Mouse (Mus musculus): ENCODE results near the gene Aftph. TPM values are rescaled to one million over a fixed set of nuclear protein-coding genes. Genes with fewer than 3 reads are reported as not detected.

The Aftph gene
- polyA plus RNA-seq (2014; fragmentation: Nextera tagmentation; extraction: Ambion mirVana): 32.1 and 33.1 TPM in 2 replicates

DNA sequence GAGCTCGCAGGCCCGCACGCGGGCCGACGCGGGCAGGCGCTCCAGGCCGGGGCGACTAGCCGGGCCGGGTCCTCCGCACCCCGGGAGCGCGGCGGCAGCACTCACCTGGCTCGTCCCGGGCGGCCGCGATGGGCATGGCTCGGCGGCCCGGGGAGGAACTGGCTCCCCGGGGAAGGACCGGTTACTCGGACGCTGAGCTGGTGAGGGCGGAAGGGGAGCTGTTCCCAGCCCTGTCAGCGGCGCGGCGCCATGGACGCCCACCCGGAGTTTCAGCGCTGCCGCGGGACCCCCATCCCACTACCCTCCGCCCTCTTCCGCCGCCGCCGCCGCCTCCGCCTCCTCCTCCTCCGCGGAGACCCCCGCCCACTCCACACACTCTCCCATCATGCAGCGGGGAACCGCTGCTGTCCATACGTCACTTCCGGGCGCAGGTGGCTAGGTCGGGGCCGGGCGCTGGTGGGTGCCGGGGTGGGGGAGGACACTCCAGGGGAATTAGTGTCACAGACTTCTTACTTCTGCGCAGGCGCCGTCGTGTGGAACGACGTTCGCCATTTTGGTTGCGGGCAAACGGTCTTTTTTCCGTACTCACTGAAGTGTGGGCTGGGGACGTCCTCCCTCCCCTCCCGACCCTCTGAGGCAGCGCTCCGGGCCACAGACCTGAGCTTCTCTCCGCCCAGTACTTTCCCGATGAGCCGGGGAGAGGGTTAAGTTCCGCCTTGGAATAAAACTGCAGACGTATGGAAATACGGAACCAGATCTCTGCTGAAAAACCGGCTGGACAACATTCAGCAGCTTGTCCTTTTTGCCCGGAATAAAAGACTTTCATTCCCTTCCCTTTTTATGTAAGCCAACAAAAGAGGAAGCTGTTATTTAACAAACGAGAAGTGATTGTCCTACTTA is at the start of gene Aftph:
TSS of gene Aftph (minus strand) at position 389 of the 900 bp plus-strand sequence.
- ATAC-seq (ENCODE audit: low FRiP score) (peak; percentile 99), DNase-seq (ENCODE audit: low spot score, missing footprints) (peak; percentile 99)
- Histone ChIP-seq H3K9me3 (ENCODE audit: control insufficient read depth, low read length) (no peaks in the 10 kb centered on the region), H3K36me3 (ENCODE audit: control insufficient read depth, insufficient read depth, low read length) (no peaks in the 10 kb centered on the region), H3K4me2 (peak within 1 kb of the TSS; percentile 77), H3K4me1 (ENCODE audit: control insufficient read depth, insufficient read depth, low read length) (peaks cover 4% of the 10 kb centered on the region; the same call in 1 of the 2 replicates), H3K27ac (ENCODE audit: low read depth, low read length) (peak within 1 kb of the TSS; percentile 95), H3K9ac (ENCODE audit: low read length) (peak within 1 kb of the TSS; percentile 87), H3K27me3 (ENCODE audit: control insufficient read depth, insufficient read depth, low read length) (no peaks in the 10 kb centered on the region), H3K4me3 (ENCODE audit: low read depth, low read length) (peak within 1 kb of the TSS; percentile 97)
- WGBS: under 1% methylated on average over 49 of the region's 81 CpGs

DNA sequence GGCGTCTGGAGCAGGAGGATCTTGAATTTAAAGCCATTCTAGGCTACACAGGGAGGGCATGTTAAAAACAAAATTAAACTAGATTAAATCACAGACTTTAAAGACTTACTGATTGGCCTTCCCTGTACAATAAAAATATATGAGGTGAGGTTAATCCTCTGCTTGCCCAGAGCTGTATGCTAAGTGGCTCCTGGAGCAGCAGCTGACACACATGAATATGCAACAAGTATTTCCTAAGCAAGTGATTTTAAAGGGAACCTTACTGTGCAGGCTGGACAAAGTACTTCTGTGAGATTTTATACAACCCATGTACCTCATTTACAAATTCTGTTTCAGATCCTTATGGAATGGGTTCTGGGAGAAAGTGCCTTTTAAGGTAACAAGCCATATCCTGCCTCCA is 47.6 kb upstream of the Aftph start:
- Histone ChIP-seq H3K9me3 (ENCODE audit: control insufficient read depth, low read length) (no peaks in the 10 kb centered on the region; the same call in 1 of the 2 replicates), H3K4me2 (no peak overlapping the region), H3K27me3 (ENCODE audit: control insufficient read depth, insufficient read depth, low read length) (no peaks in the 10 kb centered on the region), H3K27ac (ENCODE audit: low read depth, low read length) (no peak overlapping the region), H3K36me3 (ENCODE audit: control insufficient read depth, insufficient read depth, low read length) (no peaks in the 10 kb centered on the region), H3K4me1 (ENCODE audit: control insufficient read depth, insufficient read depth, low read length) (peaks cover 2% of the 10 kb centered on the region; the same call in 1 of the 2 replicates), H3K9ac (ENCODE audit: low read length) (no peak overlapping the region), H3K4me3 (ENCODE audit: low read depth, low read length) (no peak overlapping the region)
- ATAC-seq (ENCODE audit: low FRiP score) (peak; percentile 50; the same call in 1 of the 2 replicates), DNase-seq (ENCODE audit: low spot score, missing footprints) (peak; percentile 79)
- 72% methylated on average over 1 of the region's 1 CpGs for WGBS

DNA sequence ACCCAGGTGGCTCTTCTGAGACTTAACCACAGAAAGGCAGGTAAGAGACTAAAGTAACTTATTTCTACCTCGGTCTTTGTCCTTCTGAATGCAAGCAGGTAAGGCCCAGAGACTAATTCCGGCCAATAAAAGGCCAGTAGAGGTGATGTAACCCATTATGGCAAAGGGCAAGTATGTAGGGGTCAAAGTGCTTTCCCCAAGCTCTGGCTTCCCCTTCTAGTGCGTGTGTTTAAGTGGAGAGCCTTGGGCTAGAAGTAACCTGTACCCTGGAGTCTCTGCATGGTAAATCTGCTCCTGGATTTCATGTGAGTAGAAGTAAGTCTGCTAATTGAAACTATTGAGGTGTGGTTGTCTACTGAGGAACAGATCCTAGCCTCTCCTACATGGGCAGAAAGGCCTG is 46.7 kb upstream of the Aftph start:
- H3K27ac ChIP-seq (ENCODE audit: low read depth, low read length): no peak overlapping the region
- ATAC-seq (ENCODE audit: low FRiP score): no peak
- no peak overlapping the region for H3K4me3 ChIP-seq (ENCODE audit: low read depth, low read length)
- WGBS: 81% methylated on average over 3 of the region's 3 CpGs
- H3K36me3 ChIP-seq (ENCODE audit: control insufficient read depth, insufficient read depth, low read length): no peaks in the 10 kb centered on the region
- DNase-seq (ENCODE audit: low spot score, missing footprints): peak; percentile 78
- H3K9me3 ChIP-seq (ENCODE audit: control insufficient read depth, low read length): no peaks in the 10 kb centered on the region; the same call in 1 of the 2 replicates
- no peaks in the 10 kb centered on the region for H3K27me3 ChIP-seq (ENCODE audit: control insufficient read depth, insufficient read depth, low read length)
- H3K9ac ChIP-seq (ENCODE audit: low read length): no peak overlapping the region
- H3K4me2 ChIP-seq: no peak overlapping the region
- H3K4me1 ChIP-seq (ENCODE audit: control insufficient read depth, insufficient read depth, low read length): peaks cover 2% of the 10 kb centered on the region; the same call in 1 of the 2 replicates

DNA sequence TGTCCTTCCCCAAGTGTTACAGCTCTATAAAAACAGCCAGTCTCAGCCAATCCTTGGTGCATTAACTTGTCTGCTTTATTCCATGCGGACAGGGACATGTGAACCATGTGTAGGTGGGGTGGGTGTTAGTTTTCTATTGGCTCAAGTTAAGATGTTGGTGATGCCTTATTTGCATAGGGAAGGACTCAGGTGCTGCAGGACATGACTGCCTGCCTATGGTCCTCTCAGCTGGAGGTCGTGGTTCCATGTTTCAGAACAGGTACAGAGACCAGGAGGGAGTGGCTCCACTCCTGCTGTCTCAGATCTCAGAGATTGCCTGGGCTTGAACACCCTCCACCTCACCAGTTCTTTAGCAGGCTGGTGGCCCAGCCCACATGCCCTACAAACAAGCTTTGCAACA is 44.8 kb upstream of the Aftph start:
- Histone ChIP-seq H3K4me2 (no peak overlapping the region), H3K9me3 (ENCODE audit: control insufficient read depth, low read length) (no peaks in the 10 kb centered on the region; the same call in 1 of the 2 replicates), H3K4me1 (ENCODE audit: control insufficient read depth, insufficient read depth, low read length) (peaks cover 2% of the 10 kb centered on the region; the same call in 1 of the 2 replicates), H3K36me3 (ENCODE audit: control insufficient read depth, insufficient read depth, low read length) (no peaks in the 10 kb centered on the region), H3K27ac (ENCODE audit: low read depth, low read length) (no peak overlapping the region), H3K27me3 (ENCODE audit: control insufficient read depth, insufficient read depth, low read length) (no peaks in the 10 kb centered on the region), H3K4me3 (ENCODE audit: low read depth, low read length) (no peak overlapping the region), H3K9ac (ENCODE audit: low read length) (no peak overlapping the region)
- 65% methylated on average over 2 of the region's 2 CpGs for WGBS
- ATAC-seq (ENCODE audit: low FRiP score) (no peak), DNase-seq (ENCODE audit: low spot score, missing footprints) (peak; percentile 70)

DNA sequence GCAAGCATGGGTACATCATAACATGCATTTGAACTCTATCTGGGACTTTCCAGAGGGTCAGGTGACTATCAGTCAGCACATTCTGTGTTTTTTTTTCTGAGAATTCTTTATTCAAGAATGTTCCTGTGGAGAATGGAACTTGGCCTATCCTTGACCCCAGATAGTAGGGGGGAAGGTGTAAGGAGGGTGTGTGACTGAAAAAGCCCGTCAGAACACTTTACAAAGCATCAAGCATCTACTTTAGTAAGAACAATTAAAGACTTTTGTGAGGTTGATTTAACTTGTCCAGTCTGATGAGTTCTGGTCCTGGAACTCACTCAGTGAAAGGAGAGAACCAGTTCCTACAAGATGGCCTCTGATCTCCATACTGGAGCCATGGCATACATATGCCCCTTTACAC is 43.8 kb upstream of the Aftph start:
- no peak overlapping the region for H3K4me2 ChIP-seq
- H3K4me3 ChIP-seq (ENCODE audit: low read depth, low read length): no peak overlapping the region
- no peak overlapping the region for H3K9ac ChIP-seq (ENCODE audit: low read length)
- no peaks in the 10 kb centered on the region for H3K36me3 ChIP-seq (ENCODE audit: control insufficient read depth, insufficient read depth, low read length)
- WGBS: 83% methylated on average over 1 of the region's 1 CpGs
- H3K9me3 ChIP-seq (ENCODE audit: control insufficient read depth, low read length): no peaks in the 10 kb centered on the region; the same call in 1 of the 2 replicates
- no peaks in the 10 kb centered on the region for H3K27me3 ChIP-seq (ENCODE audit: control insufficient read depth, insufficient read depth, low read length)
- no peak overlapping the region for H3K27ac ChIP-seq (ENCODE audit: low read depth, low read length)
- ATAC-seq (ENCODE audit: low FRiP score): no peak
- peaks cover 2% of the 10 kb centered on the region; the same call in 1 of the 2 replicates for H3K4me1 ChIP-seq (ENCODE audit: control insufficient read depth, insufficient read depth, low read length)
- DNase-seq (ENCODE audit: low spot score, missing footprints): peak; percentile 10

DNA sequence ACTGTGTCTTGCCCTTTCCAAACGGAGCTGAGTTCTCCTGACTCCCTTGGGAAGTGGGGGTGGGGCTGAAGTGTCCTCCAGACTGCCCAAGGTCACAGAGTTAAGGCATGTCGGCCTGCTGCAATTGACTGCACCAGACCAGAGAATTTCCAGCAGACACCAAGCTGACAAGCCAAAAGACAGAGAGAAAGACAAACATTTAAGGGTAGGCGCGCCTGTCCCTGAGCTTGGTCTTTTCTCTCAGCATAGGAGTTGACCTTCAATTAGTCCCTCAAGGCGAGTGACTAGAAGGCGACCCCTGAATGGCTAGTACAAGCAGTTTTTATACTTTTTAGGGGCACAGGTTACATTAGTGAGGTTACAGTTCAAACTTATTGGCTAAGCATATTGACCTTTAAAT is 43.4 kb upstream of the Aftph start:
- no peak overlapping the region for H3K4me3 ChIP-seq (ENCODE audit: low read depth, low read length)
- H3K4me2 ChIP-seq: no peak overlapping the region
- H3K4me1 ChIP-seq (ENCODE audit: control insufficient read depth, insufficient read depth, low read length): peaks cover 2% of the 10 kb centered on the region; the same call in 1 of the 2 replicates
- WGBS: 90% methylated on average over 6 of the region's 6 CpGs
- H3K27me3 ChIP-seq (ENCODE audit: control insufficient read depth, insufficient read depth, low read length): no peaks in the 10 kb centered on the region
- DNase-seq (ENCODE audit: low spot score, missing footprints): peak; percentile 56
- no peak overlapping the region for H3K9ac ChIP-seq (ENCODE audit: low read length)
- H3K9me3 ChIP-seq (ENCODE audit: control insufficient read depth, low read length): no peaks in the 10 kb centered on the region; the same call in 1 of the 2 replicates
- no peak for ATAC-seq (ENCODE audit: low FRiP score)
- no peaks in the 10 kb centered on the region for H3K36me3 ChIP-seq (ENCODE audit: control insufficient read depth, insufficient read depth, low read length)
- H3K27ac ChIP-seq (ENCODE audit: low read depth, low read length): no peak overlapping the region

DNA sequence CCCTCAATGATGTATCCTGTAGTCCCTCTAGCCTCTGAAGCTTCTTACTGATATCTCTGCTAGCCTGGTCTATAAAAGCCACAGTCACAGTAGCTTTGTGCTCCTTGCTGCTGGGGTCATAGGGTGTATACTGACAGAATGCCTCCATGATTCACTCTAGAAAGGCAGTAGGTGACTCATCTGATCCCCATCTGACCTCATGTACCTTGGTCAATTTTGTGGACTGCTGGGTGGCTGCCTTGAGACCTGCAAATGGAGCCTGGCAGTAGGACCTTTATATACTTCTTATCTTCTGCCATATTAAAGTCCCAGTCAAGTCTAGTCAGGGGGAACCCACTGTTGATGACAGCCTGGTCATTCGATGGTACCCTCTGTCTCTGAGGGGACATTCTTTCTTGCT is 42.1 kb upstream of the Aftph start:
- H3K4me1 ChIP-seq (ENCODE audit: control insufficient read depth, insufficient read depth, low read length): no peaks in the 10 kb centered on the region
- no peaks in the 10 kb centered on the region for H3K36me3 ChIP-seq (ENCODE audit: control insufficient read depth, insufficient read depth, low read length)
- 92% methylated on average over 1 of the region's 1 CpGs for WGBS
- no peak overlapping the region for H3K9ac ChIP-seq (ENCODE audit: low read length)
- H3K4me3 ChIP-seq (ENCODE audit: low read depth, low read length): no peak overlapping the region
- no peak for DNase-seq (ENCODE audit: low spot score, missing footprints)
- H3K27ac ChIP-seq (ENCODE audit: low read depth, low read length): no peak overlapping the region
- ATAC-seq (ENCODE audit: low FRiP score): no peak
- no peaks in the 10 kb centered on the region for H3K27me3 ChIP-seq (ENCODE audit: control insufficient read depth, insufficient read depth, low read length)
- H3K9me3 ChIP-seq (ENCODE audit: control insufficient read depth, low read length): no peaks in the 10 kb centered on the region; the same call in 1 of the 2 replicates
- H3K4me2 ChIP-seq: no peak overlapping the region

DNA sequence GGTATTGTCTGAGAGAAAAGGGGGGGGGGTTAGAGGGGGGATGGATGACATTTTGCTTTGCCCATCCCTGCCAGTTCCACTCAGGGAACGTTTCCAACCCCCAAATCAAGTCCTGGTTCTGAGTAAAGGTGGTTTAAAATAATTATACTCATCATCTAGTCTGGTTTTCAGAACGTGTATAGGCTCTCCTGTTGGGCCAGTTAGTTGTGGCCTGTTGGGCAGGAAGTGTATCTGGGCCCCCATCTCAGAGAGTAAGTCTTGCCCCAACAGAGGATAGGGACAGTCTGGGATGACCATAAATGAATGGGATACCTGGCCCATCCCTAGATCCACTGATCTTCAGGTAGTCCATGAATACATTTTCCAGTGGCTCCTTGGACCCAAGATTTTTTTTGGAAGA is 41.2 kb upstream of the Aftph start:
- DNase-seq (ENCODE audit: low spot score, missing footprints) (peak; percentile 54), ATAC-seq (ENCODE audit: low FRiP score) (no peak)
- WGBS: 78% methylated on average over 2 of the region's 2 CpGs
- H3K4me3 ChIP-seq (ENCODE audit: low read depth, low read length): no peak overlapping the region
- H3K4me1 ChIP-seq (ENCODE audit: control insufficient read depth, insufficient read depth, low read length): no peaks in the 10 kb centered on the region
- H3K27ac ChIP-seq (ENCODE audit: low read depth, low read length): no peak overlapping the region
- H3K27me3 ChIP-seq (ENCODE audit: control insufficient read depth, insufficient read depth, low read length): no peaks in the 10 kb centered on the region
- no peaks in the 10 kb centered on the region for H3K36me3 ChIP-seq (ENCODE audit: control insufficient read depth, insufficient read depth, low read length)
- H3K9ac ChIP-seq (ENCODE audit: low read length): no peak overlapping the region
- no peaks in the 10 kb centered on the region; the same call in 1 of the 2 replicates for H3K9me3 ChIP-seq (ENCODE audit: control insufficient read depth, low read length)
- no peak overlapping the region for H3K4me2 ChIP-seq

DNA sequence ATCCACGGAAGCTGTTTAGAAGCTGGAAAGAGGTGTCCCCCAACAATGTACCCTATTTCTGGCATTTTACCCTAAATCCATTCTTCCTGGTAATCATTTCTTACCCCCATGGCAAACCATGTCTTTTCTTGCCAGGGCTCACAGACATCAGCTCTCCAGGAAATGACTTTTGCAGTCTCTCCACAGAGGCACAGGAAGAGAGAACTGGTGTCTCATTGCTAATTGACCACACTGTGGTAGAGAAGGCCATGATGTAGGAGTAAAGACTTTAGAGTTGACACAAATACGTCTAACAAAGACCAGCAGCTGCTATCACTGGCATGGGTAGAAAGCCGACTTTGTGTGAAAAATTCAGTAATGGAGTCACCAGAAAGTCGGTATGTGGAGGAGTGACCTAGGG is 38.9 kb upstream of the Aftph start:
- Histone ChIP-seq H3K9ac (ENCODE audit: low read length) (no peak overlapping the region), H3K9me3 (ENCODE audit: control insufficient read depth, low read length) (no peaks in the 10 kb centered on the region; the same call in 1 of the 2 replicates), H3K27ac (ENCODE audit: low read depth, low read length) (no peak overlapping the region), H3K4me3 (ENCODE audit: low read depth, low read length) (no peak overlapping the region), H3K4me1 (ENCODE audit: control insufficient read depth, insufficient read depth, low read length) (no peaks in the 10 kb centered on the region), H3K4me2 (no peak overlapping the region), H3K27me3 (ENCODE audit: control insufficient read depth, insufficient read depth, low read length) (no peaks in the 10 kb centered on the region), H3K36me3 (ENCODE audit: control insufficient read depth, insufficient read depth, low read length) (no peaks in the 10 kb centered on the region)
- no peak for DNase-seq (ENCODE audit: low spot score, missing footprints)
- no peak for ATAC-seq (ENCODE audit: low FRiP score)
- 83% methylated on average over 4 of the region's 4 CpGs for WGBS

All from midbrain, embryonic 11.5 days (tissue).